Mouse (Mus musculus): ENCODE measurements at regions not wholly inside any gene's neighbourhood (a gene's known extent, or its start where the extent isn't known, plus 50 kb on each side); places are given as distances from the start of the nearest gene placed in this dataset.

DNA sequence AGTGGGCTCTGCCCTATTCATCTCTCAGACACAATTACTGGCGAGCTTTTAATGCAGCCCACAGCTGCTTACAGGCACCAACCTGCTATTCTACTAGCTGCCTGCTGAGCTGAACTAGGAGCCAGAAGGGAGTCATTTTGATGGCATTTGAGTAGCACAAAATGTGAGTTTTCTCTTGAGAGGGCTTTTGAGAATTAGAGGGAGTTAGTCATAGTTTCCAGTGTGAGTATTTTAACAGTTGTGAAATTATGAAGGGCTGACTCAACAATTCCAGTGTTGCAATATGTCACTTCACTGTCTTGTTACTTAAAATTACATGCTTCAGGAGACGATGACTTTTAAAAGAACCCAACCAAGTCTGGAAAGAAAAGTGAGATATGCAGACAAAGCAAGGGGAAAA is 54.4 kb upstream of the Ly86 start:
- peak; percentile 78 for DNase-seq (ENCODE audit: low read depth, low spot score)

DNA sequence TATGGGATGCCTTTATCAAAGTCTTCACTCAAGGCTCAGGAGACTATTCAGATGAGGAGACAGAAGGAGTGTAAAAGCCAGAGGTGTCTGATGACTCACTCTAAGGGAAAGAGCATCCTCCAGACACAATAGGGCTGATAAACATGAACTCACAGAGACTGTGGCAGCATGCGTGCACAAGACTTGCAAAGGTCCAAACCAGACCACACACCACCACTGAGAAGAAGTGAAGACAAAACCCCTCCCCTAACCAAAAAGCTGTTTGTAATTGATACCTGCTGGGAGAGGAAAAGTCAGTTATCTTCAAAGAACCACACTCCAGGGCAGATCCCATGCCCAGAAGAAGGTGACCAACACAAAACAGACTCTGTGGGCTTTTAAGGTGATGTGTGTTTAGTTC is 56.0 kb upstream of the Ly86 start:
- DNase-seq (ENCODE audit: low read depth, low spot score), result no peak

DNA sequence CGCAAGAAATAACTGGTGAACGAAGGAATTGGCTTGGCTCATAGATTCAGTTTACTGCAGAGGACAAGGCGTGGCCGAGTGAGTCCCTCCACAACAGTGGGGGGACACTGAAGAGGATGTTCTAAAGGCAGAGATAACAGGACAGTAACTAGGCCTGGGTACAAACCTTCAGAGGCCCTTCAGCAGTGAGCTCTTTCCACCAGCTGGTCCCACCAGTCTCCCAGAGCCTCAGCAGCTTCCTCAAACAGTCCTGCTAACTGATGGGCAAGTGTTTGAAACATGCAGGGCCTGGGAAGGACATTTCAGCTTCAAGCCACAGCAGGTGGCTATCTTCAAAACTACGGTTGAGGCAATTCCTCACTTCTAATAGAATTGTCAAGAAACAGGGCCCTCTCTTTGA is 62.5 kb upstream of the Ly86 start:
- no peak for DNase-seq (ENCODE audit: low read depth, low spot score)

DNA sequence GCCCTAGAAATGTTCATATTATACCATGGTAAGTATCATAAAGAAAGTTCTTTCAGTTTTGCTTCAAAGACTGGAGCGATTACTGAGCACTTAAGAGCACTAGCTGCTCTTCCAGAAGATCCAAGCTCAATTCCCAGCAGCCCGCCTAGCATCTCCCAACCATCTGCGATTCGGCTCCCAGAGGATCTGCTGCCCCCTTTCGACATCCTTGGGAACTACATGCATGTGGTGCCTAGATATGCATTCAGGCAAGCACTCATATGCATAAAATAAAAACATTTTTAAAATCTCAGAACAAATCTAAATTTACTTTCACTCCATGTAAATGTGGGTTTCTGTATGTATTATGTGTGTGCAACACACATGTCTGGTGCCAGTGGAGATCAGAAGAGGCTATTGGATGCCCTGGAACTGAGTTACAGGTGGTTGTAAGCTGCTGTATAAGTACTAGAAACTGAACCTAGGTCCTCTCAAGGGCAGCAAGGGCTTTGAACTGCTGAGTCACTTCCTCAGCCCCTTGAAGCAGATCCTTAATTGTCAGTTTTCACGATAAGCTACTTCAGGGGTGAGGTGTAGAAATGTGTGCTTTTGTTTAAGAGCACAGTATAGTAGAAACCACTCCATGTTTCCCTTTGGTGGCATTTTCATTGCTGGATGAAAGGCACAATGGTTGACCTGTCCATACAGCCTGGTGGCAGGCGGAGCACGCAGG is 65.8 kb upstream of the Ly86 start:
- DNase-seq (ENCODE audit: low read depth, low spot score), result no peak

DNA sequence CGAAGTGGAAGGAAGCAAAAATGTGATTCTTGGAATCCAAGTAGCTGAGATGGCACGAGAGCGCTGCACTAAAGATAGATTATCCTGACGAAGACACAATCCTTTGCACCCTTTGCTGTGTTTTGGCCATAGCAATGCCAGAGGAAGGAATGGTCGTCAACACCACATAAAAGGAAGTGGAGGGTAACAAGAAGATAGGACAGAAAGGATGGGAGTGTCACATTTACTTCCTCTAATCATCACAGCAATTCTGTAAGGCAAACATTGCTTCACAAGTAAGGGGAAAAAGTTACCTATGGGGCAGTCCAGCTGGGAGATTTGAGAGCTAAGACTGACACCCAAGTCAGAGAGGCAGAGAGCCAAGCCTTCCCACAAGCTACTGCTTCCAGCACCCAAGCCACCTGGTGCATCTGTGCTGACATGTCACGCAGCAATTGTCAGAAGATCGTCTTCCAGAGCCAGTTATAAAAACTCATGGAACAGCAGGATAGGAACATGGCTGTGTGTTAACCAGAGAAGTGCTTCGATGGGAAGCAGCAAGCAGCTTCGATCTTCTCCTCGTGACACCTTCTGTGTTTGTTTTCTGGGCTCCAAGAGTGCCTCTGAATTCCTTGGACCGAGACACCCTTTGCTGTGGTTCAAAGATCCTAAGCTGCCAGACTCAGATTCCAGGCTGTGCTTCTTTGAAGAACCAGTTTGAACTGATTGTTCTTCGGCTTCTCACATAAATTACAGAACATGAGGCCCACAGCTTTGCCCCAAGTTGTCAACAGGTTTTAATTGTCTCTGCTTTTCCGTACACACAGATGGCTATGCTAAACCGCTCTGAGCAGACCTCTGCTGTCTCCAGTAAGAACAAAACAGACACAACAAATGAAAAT is 95.2 kb upstream of the Ly86 start:
- peak; percentile 48 for DNase-seq (ENCODE audit: low read depth, low spot score)

DNA sequence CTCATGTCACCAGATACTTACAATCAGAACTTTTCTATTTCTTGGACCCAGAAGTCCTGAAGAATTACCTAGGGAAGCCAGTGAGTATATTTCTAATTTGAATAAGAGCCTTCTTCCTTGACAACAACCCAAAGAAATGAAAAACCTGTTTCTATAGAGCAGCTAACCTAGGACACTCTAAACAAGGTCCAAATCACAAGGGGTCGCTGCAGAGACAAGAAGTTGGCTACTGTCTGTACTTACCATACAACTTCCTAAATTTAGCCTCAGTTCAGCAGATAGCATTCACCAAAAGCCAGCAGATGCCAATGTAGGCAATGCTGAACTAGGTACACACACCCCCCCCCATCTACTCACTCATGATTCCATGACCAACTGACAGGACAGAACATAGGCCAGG is 96.3 kb upstream of the Ly86 start:
- no peak for DNase-seq (ENCODE audit: low read depth, low spot score)

DNA sequence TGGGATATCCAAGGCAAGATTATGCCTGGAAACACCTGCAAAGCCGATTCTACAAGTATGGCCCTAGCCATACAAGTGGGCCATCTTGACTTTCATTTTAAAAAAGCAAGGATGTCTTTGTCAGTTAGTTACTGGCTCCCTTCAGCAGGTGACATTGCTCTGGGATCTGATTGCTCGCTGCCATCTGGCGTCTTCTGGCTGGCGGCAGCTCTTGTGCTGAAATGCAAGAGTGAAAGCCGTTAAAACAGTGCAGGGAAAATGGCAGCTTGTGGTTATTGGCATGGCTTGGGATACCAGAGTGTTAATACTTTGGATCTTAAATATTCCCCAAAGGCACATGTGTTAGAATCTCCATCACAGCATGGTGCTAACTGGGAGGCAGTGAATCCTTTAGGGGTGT is 105.0 kb upstream of the Ly86 start:
- no peak for DNase-seq (ENCODE audit: low read depth, low spot score)

DNA sequence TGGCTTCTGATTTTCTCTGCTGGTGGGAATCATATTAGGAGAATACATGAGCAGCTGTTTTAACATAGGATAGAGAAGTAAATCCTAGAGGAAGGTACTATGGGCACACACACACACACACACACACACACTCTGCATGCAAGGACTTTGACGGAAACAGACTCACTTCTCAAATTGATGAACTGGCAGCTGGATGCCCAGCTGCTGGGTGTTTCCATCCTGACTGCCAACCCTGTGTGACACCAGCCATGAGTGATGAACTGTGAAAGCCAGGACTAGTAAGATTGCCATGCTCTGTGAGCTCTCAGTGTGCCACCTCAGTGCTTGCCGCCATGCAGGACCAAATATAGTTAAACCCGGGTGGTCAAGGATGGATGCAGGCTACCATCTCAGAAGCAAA is 107.7 kb upstream of the Ly86 start:
- peak; percentile 11 for DNase-seq (ENCODE audit: low read depth, low spot score)

- no peak for DNase-seq (ENCODE audit: low read depth, low spot score)
Measured at GRCm38 (mm10) chr13:37225834-37226233, 119.2 kb upstream of the Ly86 start.

DNA sequence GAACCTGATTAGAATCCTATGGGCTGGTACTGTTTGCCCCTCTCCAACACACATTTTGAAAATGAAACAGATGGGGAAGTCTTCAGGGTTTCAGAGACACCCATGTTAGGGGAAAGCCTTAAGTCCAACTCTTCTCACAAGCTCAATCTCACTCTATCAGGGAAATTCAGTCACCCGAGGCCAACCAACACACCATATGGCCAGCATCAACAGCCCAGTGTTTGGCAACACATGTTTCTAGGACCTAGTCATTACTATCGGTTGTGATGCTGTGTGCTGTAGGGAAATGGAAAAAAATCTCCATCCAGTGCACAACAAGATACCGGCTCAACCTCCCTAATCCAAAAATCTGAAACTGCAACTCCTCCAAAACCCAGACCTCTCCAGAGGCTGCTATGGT is 124.6 kb upstream of the Ly86 start:
- DNase-seq (ENCODE audit: low read depth, low spot score), result no peak

DNA sequence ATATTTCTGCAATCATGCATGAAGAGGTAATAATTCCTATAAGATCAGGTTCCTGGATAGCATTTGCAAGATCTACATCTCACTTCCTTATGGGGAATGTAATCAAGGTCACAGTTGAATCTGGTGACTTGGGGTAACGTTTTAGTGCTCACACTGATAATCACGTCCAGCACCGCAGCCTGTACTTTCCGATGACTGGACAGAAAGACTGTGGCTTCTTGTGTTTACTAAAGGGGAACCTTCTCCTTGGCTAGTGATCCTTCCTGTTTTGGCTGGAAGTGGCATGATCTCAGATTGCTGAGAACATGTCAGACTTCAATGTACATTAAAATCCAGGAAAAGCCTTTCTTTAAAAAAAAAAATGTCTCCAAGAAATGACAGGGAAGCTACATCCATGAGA is 126.4 kb upstream of the Ly86 start:
- DNase-seq (ENCODE audit: low read depth, low spot score), result peak; percentile 34

- peak; percentile 66 for DNase-seq (ENCODE audit: low read depth, low spot score)
Measured at GRCm38 (mm10) chr13:37214590-37215282, 130.3 kb upstream of the Ly86 start.

DNA sequence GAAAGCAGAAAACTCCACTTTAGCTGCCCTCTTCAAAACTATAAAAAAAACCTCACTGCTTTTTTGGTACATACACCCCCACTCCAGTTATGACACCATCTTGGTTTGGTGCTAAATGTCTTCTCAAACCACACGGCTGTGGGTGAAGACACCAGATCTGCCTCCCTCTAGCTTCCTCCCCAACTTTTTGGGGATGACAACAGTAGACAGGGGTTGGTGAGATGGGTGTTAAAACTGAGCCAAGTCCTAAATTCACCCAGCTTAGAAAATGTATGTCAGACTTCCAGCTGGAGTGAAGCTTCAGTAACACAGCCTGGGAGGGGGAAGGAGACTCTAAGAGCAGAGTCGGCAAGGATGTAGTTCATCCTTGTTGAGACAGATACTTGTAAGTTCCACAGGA is 147.1 kb upstream of the F13a1 start:
- DNase-seq (ENCODE audit: low read depth, low spot score), result no peak

GRCm38 (mm10) chr13:37195857-37196256 is 145.8 kb upstream of the F13a1 start:
- no peak for DNase-seq (ENCODE audit: low read depth, low spot score)

DNA sequence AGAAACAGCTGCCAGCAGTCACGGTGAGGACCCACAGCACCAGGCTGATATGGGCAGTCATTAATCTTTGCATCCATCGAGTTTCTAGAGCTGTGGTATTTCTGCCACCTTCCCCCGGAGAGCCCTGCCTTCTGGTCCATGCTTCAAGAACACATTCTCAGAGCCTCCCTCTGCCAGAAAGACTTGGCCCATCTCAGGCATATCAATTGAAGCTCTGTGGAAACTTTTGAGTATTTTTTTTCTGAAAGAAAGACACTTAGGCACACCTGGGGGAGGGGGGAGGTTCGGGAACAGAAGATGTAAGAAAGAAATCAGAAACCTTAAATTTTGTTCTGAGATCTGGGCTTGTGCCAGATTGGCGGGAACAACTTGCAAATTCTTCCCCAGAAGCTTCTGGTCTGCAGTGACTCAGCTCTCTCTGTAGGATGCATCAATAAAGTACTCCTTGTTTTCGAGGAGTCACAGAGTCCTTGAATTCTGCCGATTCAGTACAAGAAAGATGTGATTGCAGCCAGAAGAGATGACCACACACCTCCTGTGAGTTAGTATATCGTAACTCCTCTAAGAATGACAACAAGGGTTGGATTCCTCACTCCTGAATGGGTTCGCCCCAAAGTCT is 131.2 kb upstream of the F13a1 start:
- peak; percentile 14 for DNase-seq (ENCODE audit: low read depth, low spot score)

DNA sequence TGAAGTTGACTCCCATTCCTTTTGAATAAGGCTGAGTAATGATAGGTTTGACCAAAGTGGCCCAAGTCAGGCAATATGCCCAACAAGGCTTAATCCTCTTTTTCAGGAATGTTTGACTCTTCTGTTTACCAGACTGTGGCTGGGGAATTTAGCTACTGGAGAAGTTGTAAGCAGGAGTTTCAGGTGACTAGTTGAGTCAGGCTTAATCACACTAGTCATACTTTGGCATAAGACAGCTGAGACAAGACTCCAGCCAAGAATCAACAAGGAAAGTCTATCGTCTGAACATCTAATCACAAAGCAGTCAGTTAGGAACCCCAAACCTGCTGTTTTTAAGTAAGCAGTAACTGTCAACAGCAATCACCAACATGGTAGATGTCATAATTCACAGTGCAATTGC is 126.5 kb upstream of the F13a1 start:
- no peak for DNase-seq (ENCODE audit: low read depth, low spot score)

DNA sequence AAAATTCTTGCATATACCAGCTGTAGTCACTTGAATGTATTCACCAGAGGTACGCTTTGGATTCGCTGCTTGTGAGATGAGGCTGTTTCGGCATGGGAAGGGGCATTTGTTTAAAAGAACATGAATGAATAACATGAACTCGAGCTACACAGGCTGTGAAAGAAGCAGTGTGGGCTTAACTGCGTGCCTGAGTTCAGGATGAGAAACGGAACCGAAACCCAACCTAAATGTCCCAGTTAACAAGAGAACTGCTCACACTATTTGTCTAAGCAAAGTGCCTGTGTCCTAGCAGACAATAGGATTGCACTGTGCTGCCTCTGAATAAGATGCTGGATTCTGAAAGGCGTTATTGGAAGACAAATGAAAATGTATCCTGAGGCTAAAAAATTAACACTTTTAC is 126.0 kb upstream of the F13a1 start:
- no peak for DNase-seq (ENCODE audit: low read depth, low spot score)

- DNase-seq (ENCODE audit: low read depth, low spot score), result no peak
Measured at GRCm38 (mm10) chr13:37158831-37159522, 108.9 kb upstream of the F13a1 start.

GRCm38 (mm10) chr13:37157808-37158207 is 107.8 kb upstream of the F13a1 start:
- DNase-seq (ENCODE audit: low read depth, low spot score), result no peak

GRCm38 (mm10) chr13:37151835-37152516 is 101.9 kb upstream of the F13a1 start:
- peak; percentile 24 for DNase-seq (ENCODE audit: low read depth, low spot score)

DNA sequence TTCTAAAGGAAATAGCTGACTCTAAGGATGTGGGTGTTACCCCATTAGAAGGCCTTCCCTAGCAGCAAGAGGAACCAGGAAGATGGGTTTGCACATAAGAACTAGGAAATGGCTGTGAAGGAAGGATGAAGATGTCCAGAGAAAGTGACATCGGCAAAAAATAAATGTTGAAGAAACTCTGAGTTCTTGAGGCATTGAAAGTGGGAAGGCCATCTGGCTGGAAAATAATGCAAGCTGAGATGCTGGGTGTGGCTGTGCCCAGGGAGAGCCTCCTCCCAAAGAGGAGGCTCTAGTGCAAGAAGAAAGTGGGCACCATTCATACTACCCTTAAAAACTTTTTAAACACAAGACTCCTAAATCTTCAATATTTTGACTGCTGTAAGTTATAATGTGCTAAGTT is 99.9 kb upstream of the F13a1 start:
- peak; percentile 11 for DNase-seq (ENCODE audit: low read depth, low spot score)
